Mouse (Mus musculus) heart, adult 2 months (tissue): ENCODE data around the gene Gm20388. TPM values are rescaled to one million over a fixed set of nuclear protein-coding genes. Genes with fewer than 3 reads are reported as not detected.

Experiments used
- DNase-seq, 2 experiments: peaks; one replicate each; pipeline ENCODE4 v3.0.0; 2021
- H3K27ac ChIP-seq: fragments of 200-600 bp; 2 replicates; pipeline ENCODE4 v1.8.1; 2022
- H3K27me3 ChIP-seq: fragments of 200-500 bp; 2 replicates; pipeline ENCODE4 v1.6.1; 2012; ENCODE audit warnings: mild to moderate bottlenecking, low read length, inconsistent platforms, mixed read lengths; ENCODE audit not compliant: control insufficient read depth, insufficient read depth
- H3K36me3 ChIP-seq: fragments of 200-500 bp; 2 replicates; pipeline ENCODE4 v1.6.1; 2012; ENCODE audit warnings: low read length, inconsistent platforms; ENCODE audit not compliant: control insufficient read depth, insufficient read depth
- H3K4me1 ChIP-seq: fragments of 200-500 bp; 2 replicates; pipeline ENCODE4 v1.6.1; 2011; ENCODE audit warnings: low read length; ENCODE audit not compliant: control insufficient read depth, insufficient read depth
- H3K4me3 ChIP-seq: fragments of 200-600 bp; 2 replicates; pipeline ENCODE4 v1.8.1; 2022
- H3K79me2 ChIP-seq: fragments of 200-500 bp; replicated peaks from 2 replicates; pipeline ENCODE4 v1.6.1; 2012; ENCODE audit warnings: mild to moderate bottlenecking, inconsistent platforms, low read length, moderate library complexity, mixed read lengths; ENCODE audit not compliant: control insufficient read depth, insufficient read depth
- H3K9ac ChIP-seq: fragments of 200-500 bp; 2 replicates; pipeline ENCODE4 v1.6.1; 2012; ENCODE audit warnings: low read depth, mild to moderate bottlenecking, control low read depth, inconsistent platforms, low read length, mixed read lengths
- CTCF ChIP-seq: fragments of 200-600 bp; IDR thresholded peaks from 2 replicates; pipeline ENCODE4 v1.8.1; 2022; ENCODE audit warnings: antibody characterized with exemption, mild to moderate bottlenecking, moderate library complexity
- EP300 ChIP-seq: fragments of 200-500 bp; IDR thresholded peaks from 2 replicates; pipeline ENCODE4 v1.6.1; 2011; ENCODE audit warnings: low read depth, low read length, control low read depth; ENCODE audit not compliant: insufficient read depth
- POLR2A ChIP-seq: fragments of 200-500 bp; IDR thresholded peaks from 2 replicates; pipeline ENCODE4 v1.6.1; 2011; ENCODE audit warnings: mild to moderate bottlenecking, low read depth, low read length, control low read depth; ENCODE audit not compliant: insufficient read depth
- WGBS: fragments of 180-500 bp; shearing (Covaris S2); methylation state at CpG from one replicate; pipeline ENCODE4 v1.1.7; 2018; 5-methylcytosine and 5-hydroxymethylcytosine counted together
- intact Hi-C: fragments of 180-260 bp; cut with DNase I; formaldehyde crosslinking; loops from one replicate; pipeline ENCODE4 v1.15.1; 2025
- polyA plus RNA-seq: library from polyadenylated mRNA; depleted of rRNA; stranded (reverse); fragments of >200 nt; gene quantifications from 2 replicates; pipeline ENCODE4 v1.2.3, GENCODE M21; 2012
- total RNA-seq, 2 experiments: library from RNA; stranded (reverse); gene quantifications; 2 replicates each; pipeline ENCODE4 v1.2.3; 2021

The Gm20388 gene
- total and polyA plus RNA-seq, 3 experiments, result 1.8 to 32.3 TPM; not detected in 1

DNA sequence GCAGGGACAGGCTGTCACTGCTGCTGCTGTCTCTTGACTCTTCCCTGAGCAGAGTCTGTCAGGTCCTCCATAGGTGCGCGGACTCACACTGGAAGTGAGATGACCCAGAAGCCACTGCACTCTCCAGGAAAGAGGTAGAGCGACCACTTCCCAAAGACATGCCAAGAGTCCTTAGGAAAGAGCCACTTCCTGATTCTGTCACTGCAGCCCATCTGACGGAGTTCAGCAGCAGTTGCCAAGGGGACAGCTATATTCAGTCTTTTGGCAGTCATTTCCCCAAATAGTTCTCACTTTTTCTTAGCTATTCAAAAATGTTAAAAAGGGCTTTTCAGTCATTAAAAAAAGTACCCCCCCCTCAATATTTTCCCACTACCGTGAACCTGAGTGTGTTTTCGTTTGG, 2111.6 kb downstream of the Gm20388 start:
- Histone ChIP-seq H3K4me3 (no peak overlapping the region), H3K4me1 (peaks cover 8% of the 10 kb centered on the region), H3K36me3 (no peaks in the 10 kb centered on the region), H3K9ac (no peak overlapping the region), H3K27me3 (no peaks in the 10 kb centered on the region), H3K79me2 (no peaks in the 10 kb centered on the region), H3K27ac (no peak overlapping the region)
- 60% methylated on average over 6 of the region's 6 CpGs for WGBS
- TF ChIP-seq EP300, result no peak
- intact Hi-C loops, result no loop called here
- DNase-seq, result no peak

DNA sequence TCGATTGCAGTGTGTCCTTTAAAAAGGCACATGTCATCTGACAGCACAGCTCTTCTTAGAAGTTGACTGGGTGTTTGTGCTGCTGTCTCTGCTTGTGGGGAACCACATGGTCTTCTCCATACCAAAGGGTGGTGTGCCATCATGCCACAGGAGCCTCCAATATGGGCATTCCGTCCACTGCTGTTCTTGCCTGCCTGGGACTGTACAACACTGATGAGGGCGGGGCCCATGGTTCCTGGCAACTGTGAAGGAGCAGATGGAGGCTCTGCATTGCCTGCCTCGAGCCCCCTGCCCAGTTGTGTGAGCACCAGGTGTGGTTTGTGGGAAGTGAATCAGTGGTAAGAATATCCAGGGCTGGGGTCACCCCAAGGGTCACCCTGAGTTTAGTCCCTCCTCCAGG, 2112.1 kb downstream of the Gm20388 start:
- Histone ChIP-seq H3K4me3 (no peak overlapping the region), H3K4me1 (peaks cover 8% of the 10 kb centered on the region), H3K36me3 (no peaks in the 10 kb centered on the region), H3K79me2 (no peaks in the 10 kb centered on the region), H3K27ac (no peak overlapping the region), H3K9ac (no peak overlapping the region), H3K27me3 (no peaks in the 10 kb centered on the region)
- TF ChIP-seq POLR2A (no peak), EP300 (no peak), CTCF (no peak)
- intact Hi-C loops, result no loop called here
- WGBS, result 78% methylated on average over 4 of the region's 4 CpGs
- no peak for DNase-seq

DNA sequence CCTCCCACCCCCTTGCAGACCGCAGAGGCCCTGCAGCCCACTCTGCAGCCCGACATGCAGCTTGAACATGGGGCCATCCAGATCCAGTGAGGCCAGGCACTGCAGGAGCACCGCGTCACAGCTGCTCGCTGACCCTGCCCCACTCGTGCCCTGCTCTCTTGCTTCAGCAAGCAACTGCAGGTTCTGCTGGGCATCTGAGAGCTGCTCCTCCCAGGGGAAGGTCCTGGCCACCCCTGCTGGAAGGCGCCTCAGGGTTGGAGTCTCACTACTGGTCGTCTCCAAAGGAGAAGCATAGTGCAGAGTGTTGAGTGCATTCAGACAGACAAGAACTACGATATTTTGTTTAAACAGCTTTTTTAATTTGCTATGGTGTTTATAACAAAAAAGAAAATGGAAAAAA, 2114.9 kb downstream of the Gm20388 start:
- WGBS, result 91% methylated on average over 9 of the region's 9 CpGs
- Histone ChIP-seq H3K79me2 (no peaks in the 10 kb centered on the region), H3K27me3 (no peaks in the 10 kb centered on the region), H3K9ac (no peak overlapping the region), H3K4me1 (peaks cover 4% of the 10 kb centered on the region; the same call in 1 of the 2 replicates), H3K36me3 (no peaks in the 10 kb centered on the region), H3K4me3 (no peak overlapping the region), H3K27ac (no peak overlapping the region)
- no peak for DNase-seq
- TF ChIP-seq POLR2A (no peak), CTCF (no peak), EP300 (no peak)
- intact Hi-C loops, result no loop called here

DNA sequence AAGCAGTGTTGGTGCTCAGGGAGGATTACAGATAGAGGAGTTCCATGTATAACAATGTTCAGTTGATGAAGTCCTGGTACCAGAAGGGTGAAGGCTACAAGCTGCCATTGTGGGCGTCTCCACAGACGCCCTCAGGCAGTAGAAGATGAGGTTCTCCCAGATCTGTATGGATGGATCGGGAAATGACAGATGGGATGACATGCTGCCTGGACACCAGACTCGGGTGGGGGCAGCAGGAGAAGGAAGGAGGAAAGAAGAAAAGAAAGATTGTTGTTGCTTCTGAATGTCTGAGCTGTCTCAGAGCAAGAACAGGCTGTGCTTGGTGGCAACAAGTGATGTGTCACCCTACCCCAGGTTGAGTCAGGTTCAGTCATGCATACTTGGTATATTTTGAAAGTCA, 2117.5 kb downstream of the Gm20388 start:
- H3K9ac ChIP-seq, result no peak overlapping the region
- H3K36me3 ChIP-seq, result no peaks in the 10 kb centered on the region
- no peaks in the 10 kb centered on the region for H3K4me1 ChIP-seq
- no peaks in the 10 kb centered on the region for H3K79me2 ChIP-seq
- no peak for DNase-seq
- H3K27ac ChIP-seq, result no peak overlapping the region
- H3K27me3 ChIP-seq, result no peaks in the 10 kb centered on the region
- 83% methylated on average over 4 of the region's 4 CpGs for WGBS
- no peak overlapping the region for H3K4me3 ChIP-seq
- intact Hi-C loops, result no loop called here
- TF ChIP-seq EP300 (no peak), CTCF (no peak), POLR2A (no peak)

DNA sequence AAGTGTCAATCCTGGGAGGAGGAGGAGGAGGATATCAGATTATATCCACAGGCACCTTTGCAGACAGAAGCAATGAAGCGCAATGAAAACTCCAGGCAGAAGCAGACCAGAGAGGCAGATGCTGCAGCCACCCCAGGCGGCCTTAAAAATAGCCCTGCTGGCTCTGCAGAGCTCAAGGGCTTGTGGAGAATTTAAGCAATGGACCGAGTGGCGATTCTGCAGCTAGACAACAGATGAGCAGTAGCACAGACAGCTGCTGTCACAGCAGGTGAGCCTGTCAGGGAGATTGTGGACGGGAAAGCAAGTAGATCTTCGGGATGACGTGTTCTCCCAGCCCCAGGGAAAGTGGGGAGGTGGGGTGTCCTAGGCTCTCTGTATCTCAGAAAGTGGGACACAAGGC, 2120.3 kb downstream of the Gm20388 start:
- no peaks in the 10 kb centered on the region for H3K36me3 ChIP-seq
- H3K4me3 ChIP-seq, result no peak overlapping the region
- H3K9ac ChIP-seq, result no peak overlapping the region
- intact Hi-C loops, result no loop called here
- WGBS, result 54% methylated on average over 7 of the region's 7 CpGs
- no peaks in the 10 kb centered on the region for H3K79me2 ChIP-seq
- TF ChIP-seq POLR2A (no peak), CTCF (no peak)
- no peak overlapping the region for H3K27ac ChIP-seq
- DNase-seq, result no peak
- no peaks in the 10 kb centered on the region for H3K27me3 ChIP-seq
- no peaks in the 10 kb centered on the region; the same call in 1 of the 2 replicates for H3K4me1 ChIP-seq

DNA sequence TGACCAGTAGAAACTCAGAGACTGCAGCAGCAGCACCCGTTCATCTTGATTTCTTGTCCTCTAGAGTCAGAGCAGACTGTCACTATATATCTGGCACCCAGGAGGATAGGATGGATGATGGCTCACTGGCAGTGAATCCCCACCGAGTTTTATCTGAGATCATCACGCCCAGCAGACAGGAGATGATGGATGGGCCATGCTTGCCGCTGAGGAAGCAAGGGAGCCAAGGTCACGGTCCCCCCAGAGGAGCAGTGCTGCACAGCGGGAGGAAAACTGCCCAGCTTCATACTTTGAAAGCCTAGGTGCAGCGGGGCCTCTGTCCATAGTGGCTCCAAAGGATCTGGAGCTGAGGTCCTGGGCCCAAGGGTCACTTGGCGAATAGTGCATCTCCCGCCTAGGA, 2122.1 kb downstream of the Gm20388 start:
- Histone ChIP-seq H3K36me3 (no peaks in the 10 kb centered on the region), H3K27ac (no peak overlapping the region), H3K4me1 (no peaks in the 10 kb centered on the region; the same call in 1 of the 2 replicates), H3K79me2 (no peaks in the 10 kb centered on the region), H3K27me3 (no peaks in the 10 kb centered on the region), H3K9ac (no peak overlapping the region), H3K4me3 (no peak overlapping the region)
- no peak for DNase-seq
- TF ChIP-seq POLR2A (no peak), CTCF (no peak), EP300 (no peak)
- intact Hi-C loops, result no loop called here
- WGBS, result 53% methylated on average over 9 of the region's 9 CpGs

DNA sequence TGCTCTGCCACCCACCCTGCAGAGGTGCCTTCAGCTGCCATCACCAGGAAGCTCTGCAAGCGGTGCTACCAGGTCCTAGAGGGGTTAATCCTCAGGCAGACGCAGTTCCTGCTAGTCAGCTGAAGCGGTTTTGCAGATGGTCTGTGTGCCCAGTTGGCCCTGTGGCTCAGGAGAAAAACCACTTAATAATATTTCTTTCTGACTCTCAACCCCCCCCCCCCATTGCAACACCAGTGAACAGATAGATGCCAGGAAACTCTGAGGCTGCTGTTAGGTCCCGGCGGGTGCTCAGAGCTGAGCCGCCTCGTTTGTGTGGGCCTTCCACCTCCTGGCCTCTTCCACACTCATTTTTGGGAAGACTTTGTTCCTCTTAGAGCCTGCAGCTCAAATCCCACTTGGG, 2124.9 kb downstream of the Gm20388 start:
- Histone ChIP-seq H3K27me3 (no peaks in the 10 kb centered on the region), H3K27ac (no peak overlapping the region), H3K9ac (no peak overlapping the region), H3K4me3 (no peak overlapping the region), H3K4me1 (no peaks in the 10 kb centered on the region; the same call in 1 of the 2 replicates), H3K36me3 (no peaks in the 10 kb centered on the region), H3K79me2 (no peaks in the 10 kb centered on the region)
- intact Hi-C loops, result no loop called here
- no peak for TF ChIP-seq POLR2A
- no peak for TF ChIP-seq EP300
- 60% methylated on average over 7 of the region's 7 CpGs for WGBS
- DNase-seq, result no peak
